Mouse (Mus musculus): ENCODE data around the gene Gm14085. TPM values are rescaled to one million over a fixed set of nuclear protein-coding genes. Genes with fewer than 3 reads are reported as not detected.

The Gm14085 gene
- polyA plus RNA-seq, 1 experiment, result not detected

GRCm38 (mm10) chr2:122570430-122570829 is 85.7 kb downstream of the Gm14085 start:
- no peaks in the 10 kb centered on the region; the same call in 1 of the 2 replicates for H3K4me1 ChIP-seq (ENCODE audit: control insufficient read depth, insufficient read depth, low read length)
- TF ChIP-seq CTCF (IDR thresholded peaks at IDR 0.05; ENCODE audit: control insufficient read depth, insufficient read depth, low read length) (no peak), POLR2A (IDR thresholded peaks at IDR 0.05; ENCODE audit: borderline replicate concordance, control insufficient read depth, low read depth, low read length) (no peak)
- no peak overlapping the region for H3K4me3 ChIP-seq (replicated peaks; ENCODE audit: control insufficient read depth, low read depth, low read length)
- no peak overlapping the region for H3K27ac ChIP-seq (ENCODE audit: control insufficient read depth, insufficient read depth, low read depth, low read length, poor library complexity)
- WGBS, result 39% methylated on average over 4 of the region's 4 CpGs

- 79% methylated on average over 4 of the region's 4 CpGs for WGBS
- TF ChIP-seq POLR2A (IDR thresholded peaks at IDR 0.05; ENCODE audit: borderline replicate concordance, control insufficient read depth, low read depth, low read length), result no peak
- no peak for TF ChIP-seq CTCF (IDR thresholded peaks at IDR 0.05; ENCODE audit: control insufficient read depth, insufficient read depth, low read length)
- Histone ChIP-seq H3K4me1 (ENCODE audit: control insufficient read depth, insufficient read depth, low read length) (no peaks in the 10 kb centered on the region; the same call in 1 of the 2 replicates), H3K27ac (ENCODE audit: control insufficient read depth, insufficient read depth, low read depth, low read length, poor library complexity) (no peak overlapping the region), H3K4me3 (replicated peaks; ENCODE audit: control insufficient read depth, low read depth, low read length) (no peak overlapping the region)
These were observed 86.6 kb downstream of the Gm14085 start for GRCm38 (mm10) chr2:122571326-122571725.

GRCm38 (mm10) chr2:122572438-122572837 is 87.7 kb downstream of the Gm14085 start:
- H3K4me3 ChIP-seq (replicated peaks; ENCODE audit: control insufficient read depth, low read depth, low read length), result no peak overlapping the region
- 46% methylated on average over 1 of the region's 1 CpGs for WGBS
- TF ChIP-seq POLR2A (IDR thresholded peaks at IDR 0.05; ENCODE audit: borderline replicate concordance, control insufficient read depth, low read depth, low read length), result no peak
- H3K4me1 ChIP-seq (ENCODE audit: control insufficient read depth, insufficient read depth, low read length), result no peaks in the 10 kb centered on the region; the same call in 1 of the 2 replicates
- H3K27ac ChIP-seq (ENCODE audit: control insufficient read depth, insufficient read depth, low read depth, low read length, poor library complexity), result no peak overlapping the region

GRCm38 (mm10) chr2:122575470-122575869 is 90.7 kb downstream of the Gm14085 start:
- Histone ChIP-seq H3K27ac (ENCODE audit: control insufficient read depth, insufficient read depth, low read depth, low read length, poor library complexity) (no peak overlapping the region), H3K4me3 (replicated peaks; ENCODE audit: control insufficient read depth, low read depth, low read length) (no peak overlapping the region), H3K4me1 (ENCODE audit: control insufficient read depth, insufficient read depth, low read length) (no peaks in the 10 kb centered on the region; the same call in 1 of the 2 replicates)
- TF ChIP-seq POLR2A (IDR thresholded peaks at IDR 0.05; ENCODE audit: borderline replicate concordance, control insufficient read depth, low read depth, low read length) (no peak), CTCF (IDR thresholded peaks at IDR 0.05; ENCODE audit: control insufficient read depth, insufficient read depth, low read length) (no peak)
- 80% methylated on average over 11 of the region's 11 CpGs for WGBS

- 55% methylated on average over 5 of the region's 5 CpGs for WGBS
These were observed 91.6 kb downstream of the Gm14085 start for GRCm38 (mm10) chr2:122576295-122576694.

GRCm38 (mm10) chr2:122577316-122577715 is 92.6 kb downstream of the Gm14085 start:
- no peak for TF ChIP-seq CTCF (IDR thresholded peaks at IDR 0.05; ENCODE audit: control insufficient read depth, insufficient read depth, low read length)
- TF ChIP-seq POLR2A (IDR thresholded peaks at IDR 0.05; ENCODE audit: borderline replicate concordance, control insufficient read depth, low read depth, low read length), result no peak
- no peak overlapping the region for H3K4me3 ChIP-seq (replicated peaks; ENCODE audit: control insufficient read depth, low read depth, low read length)
- no peaks in the 10 kb centered on the region for H3K4me1 ChIP-seq (ENCODE audit: control insufficient read depth, insufficient read depth, low read length)
- H3K27ac ChIP-seq (ENCODE audit: control insufficient read depth, insufficient read depth, low read depth, low read length, poor library complexity), result no peak overlapping the region
- WGBS, result 80% methylated on average over 1 of the region's 1 CpGs

More at GRCm38 (mm10) chr2:122576295-122576694, 91.6 kb downstream of the Gm14085 start:
- H3K27ac ChIP-seq (ENCODE audit: control insufficient read depth, insufficient read depth, low read depth, low read length, poor library complexity), result no peak overlapping the region
- H3K4me1 ChIP-seq (ENCODE audit: control insufficient read depth, insufficient read depth, low read length), result no peaks in the 10 kb centered on the region; the same call in 1 of the 2 replicates
- H3K4me3 ChIP-seq (replicated peaks; ENCODE audit: control insufficient read depth, low read depth, low read length), result no peak overlapping the region
- TF ChIP-seq CTCF (IDR thresholded peaks at IDR 0.05; ENCODE audit: control insufficient read depth, insufficient read depth, low read length), result no peak
- TF ChIP-seq POLR2A (IDR thresholded peaks at IDR 0.05; ENCODE audit: borderline replicate concordance, control insufficient read depth, low read depth, low read length), result no peak

Other genes starting within 250 kb of the Gm14085 start
- gene Duox2, start 186.5 kb upstream of the Gm14085 start, polyA plus RNA-seq (2011; ENCODE audit: insufficient read depth, insufficient read length, low replicate concordance, missing spikeins), result not detected in 2 replicates
- gene Duoxa2, start 186.0 kb upstream of the Gm14085 start, polyA plus RNA-seq (2011; ENCODE audit: insufficient read depth, insufficient read length, low replicate concordance, missing spikeins), result not detected in 2 replicates
- not detected in 2 replicates for gene Duoxa1, start 171.2 kb upstream of the Gm14085 start, polyA plus RNA-seq (2011; ENCODE audit: insufficient read depth, insufficient read length, low replicate concordance, missing spikeins)
- not detected in 2 replicates for gene Duox1, start 169.3 kb upstream of the Gm14085 start, polyA plus RNA-seq (2011; ENCODE audit: insufficient read depth, insufficient read length, low replicate concordance, missing spikeins)
- gene Shf, start 115.8 kb upstream of the Gm14085 start, polyA plus RNA-seq (2011; ENCODE audit: insufficient read depth, insufficient read length, low replicate concordance, missing spikeins), result 9.6 and 14.7 TPM in 2 replicates
- gene Slc28a2, start 58.5 kb upstream of the Gm14085 start, polyA plus RNA-seq (2011; ENCODE audit: insufficient read depth, insufficient read length, low replicate concordance, missing spikeins), result 12.7 and 25.8 TPM in 2 replicates
- gene Gatm, start 126.4 kb downstream of the Gm14085 start, polyA plus RNA-seq (2011; ENCODE audit: insufficient read depth, insufficient read length, low replicate concordance, missing spikeins), result 16.6 and 19.8 TPM in 2 replicates
- gene AA467197, start 152.0 kb downstream of the Gm14085 start, polyA plus RNA-seq (2011; ENCODE audit: insufficient read depth, insufficient read length, low replicate concordance, missing spikeins), result 8.0 and 31.5 TPM in 2 replicates
- 0.18 and 2.8 TPM in 2 replicates for gene Slc30a4, start 217.7 kb downstream of the Gm14085 start, polyA plus RNA-seq (2011; ENCODE audit: insufficient read depth, insufficient read length, low replicate concordance, missing spikeins)